Mouse (Mus musculus): ENCODE results near the gene Iqch. TPM values are rescaled to one million over a fixed set of nuclear protein-coding genes. Genes with fewer than 3 reads are reported as not detected.
"Not testable (repeated sequence)": the region's sequence is repeated elsewhere in the genome, so short reads cannot be mapped to it uniquely, and the experiment has no call there.

Iqch gene
- total RNA-seq, 2 experiments from 2014 or later, result not detected

DNA sequence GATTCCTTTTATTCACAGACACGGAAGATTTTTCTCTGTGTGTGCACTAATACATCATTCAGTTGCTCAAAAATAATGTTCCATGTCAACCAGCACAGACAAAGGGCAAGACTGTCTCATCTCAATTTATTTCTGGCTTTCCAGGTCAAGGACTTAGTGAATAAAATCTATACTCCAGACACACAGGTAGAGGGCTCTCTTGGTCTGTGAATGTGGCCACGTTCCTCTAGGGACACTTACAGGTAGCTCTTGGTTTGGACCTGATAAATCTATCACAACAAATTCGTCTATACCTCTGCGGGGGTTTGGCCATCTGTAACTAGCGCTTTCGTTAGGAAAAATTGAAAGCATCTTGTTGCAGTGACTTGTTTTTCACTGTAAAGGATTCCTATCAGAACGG, 29.4 kb downstream of the Iqch start:
- DNase-seq (ENCODE audit: low spot score), result no peak
- intact Hi-C loops (cut with DNase I), result loop anchor here (5.0 kb wide), 1 partner anchor 269 kb away; no protein-coding TSS in a partner anchor

DNA sequence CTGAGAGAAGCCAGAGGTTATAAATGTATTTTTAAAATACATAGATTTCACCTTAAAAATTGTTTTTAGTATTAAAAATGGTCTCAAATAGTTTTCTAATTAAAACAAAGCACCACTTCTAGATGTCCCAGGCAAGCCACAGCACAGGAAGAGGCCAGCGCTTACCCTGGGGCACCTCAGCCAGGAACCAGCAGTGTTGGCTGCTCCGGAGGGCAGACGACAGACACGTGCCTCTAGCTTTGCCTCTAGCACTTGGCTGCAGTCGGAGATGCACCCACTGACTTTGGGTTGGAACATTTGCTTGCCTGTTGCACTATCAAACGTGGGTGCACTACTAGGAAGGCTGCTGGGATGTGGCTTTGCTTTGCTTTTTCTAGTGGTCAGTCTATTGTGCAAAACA, 30.4 kb downstream of the Iqch start:
- intact Hi-C loops (cut with DNase I), result loop anchor here (5.0 kb wide), 1 partner anchor 270 kb away; no protein-coding TSS in a partner anchor
- no peak for DNase-seq (ENCODE audit: low spot score)

DNA sequence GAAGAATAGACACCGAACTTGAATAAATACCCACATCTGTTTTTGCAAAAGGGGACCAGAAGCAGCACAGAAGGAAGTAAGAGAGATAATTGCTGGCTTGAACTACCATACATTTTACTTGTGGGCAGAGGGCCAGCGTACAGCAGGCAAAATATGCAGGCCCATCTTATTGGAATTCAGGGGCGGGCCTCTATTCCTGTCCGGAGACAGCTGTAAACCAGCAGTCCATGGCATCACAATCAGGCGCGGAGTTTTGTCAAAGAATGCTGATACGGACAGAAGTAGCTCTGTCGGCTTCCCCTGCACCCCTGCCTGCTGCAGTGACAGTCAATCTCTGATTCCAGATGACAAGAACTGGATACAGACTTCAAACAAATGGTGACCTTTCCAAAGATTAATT, 33.5 kb downstream of the Iqch start:
- intact Hi-C loops (cut with DNase I), result no loop called here
- DNase-seq (ENCODE audit: low spot score), result no peak

DNA sequence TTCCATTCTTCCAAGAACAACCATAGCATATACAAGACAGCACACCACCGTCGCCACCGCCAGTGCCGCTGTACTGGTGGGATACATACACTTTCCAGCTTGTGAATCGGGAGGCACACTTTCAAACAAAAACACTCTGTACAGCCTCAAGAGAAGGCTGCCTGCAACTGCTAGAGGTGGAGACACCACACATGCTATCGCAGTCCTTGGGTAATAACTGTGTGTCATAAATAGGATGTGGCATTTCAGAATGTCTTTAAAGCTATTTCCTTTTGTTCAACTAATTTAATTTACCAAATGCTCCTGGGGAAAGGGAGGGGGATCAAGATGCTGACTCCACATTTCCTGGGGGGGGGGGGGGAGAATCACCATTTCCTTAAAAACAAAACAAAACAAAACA, 34.0 kb downstream of the Iqch start:
- DNase-seq (ENCODE audit: low spot score), result no peak
- intact Hi-C loops (cut with DNase I), result no loop called here

DNA sequence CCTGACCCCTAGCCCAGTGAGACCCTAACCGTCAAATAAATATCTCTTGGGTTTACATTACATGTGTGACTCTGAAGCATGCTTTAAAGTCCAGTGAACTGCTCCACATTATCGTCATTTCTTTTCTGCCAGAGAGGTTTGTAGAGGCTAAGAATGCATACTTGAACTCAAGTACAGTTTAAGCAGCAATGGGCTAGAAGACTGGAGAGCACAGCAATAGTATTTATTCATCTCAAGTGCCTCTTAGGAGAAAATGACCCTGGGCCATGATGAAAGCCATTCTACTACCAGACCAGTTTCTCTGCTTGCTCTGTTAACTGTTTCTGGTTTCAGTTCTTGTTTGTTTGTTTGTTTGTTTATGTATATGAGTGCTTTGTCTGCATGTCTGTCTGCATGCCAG, 38.9 kb downstream of the Iqch start:
- DNase-seq (ENCODE audit: low spot score), result no peak
- intact Hi-C loops (cut with DNase I), result no loop called here

DNA sequence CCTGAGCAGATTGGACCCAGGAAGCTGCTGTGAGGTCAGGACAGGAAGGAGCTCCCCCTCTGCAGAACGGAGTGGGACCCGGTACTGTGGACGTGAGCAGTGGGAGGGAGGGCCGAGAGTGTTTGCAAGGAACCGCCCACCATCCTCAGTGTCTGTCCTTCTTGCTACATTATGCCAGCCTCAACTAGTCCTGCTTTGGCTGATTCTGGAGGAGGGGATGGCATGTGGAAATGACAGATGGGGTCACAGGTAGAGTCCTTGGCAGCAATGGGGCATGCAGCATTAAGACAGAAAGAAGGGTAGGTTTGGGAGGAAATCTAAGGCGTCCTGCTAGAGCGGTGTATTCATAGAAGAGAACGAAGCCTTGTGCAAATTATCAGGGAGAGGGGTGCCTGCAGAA, 40.4 kb downstream of the Iqch start:
- intact Hi-C loops (cut with DNase I), result no loop called here
- no peak for DNase-seq (ENCODE audit: low spot score)

DNA sequence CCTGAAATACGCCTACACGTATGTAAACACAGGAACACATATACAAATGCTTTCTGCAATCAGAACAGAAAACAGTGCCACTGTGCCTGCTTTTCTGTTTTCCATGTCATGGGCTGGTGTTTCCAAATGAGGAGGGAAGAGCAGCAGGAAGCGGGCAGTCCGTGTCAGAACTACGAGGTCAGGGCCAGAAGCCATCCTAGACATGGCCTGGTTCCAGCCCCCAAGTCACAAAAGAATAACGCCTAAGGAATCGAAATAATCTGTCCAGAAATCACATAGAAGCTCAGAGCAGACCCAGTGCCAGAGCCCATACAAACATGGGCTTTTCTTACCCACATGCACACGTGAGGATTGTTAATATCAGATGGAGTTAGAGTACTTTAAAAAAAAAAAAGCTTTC, 45.4 kb downstream of the Iqch start:
- DNase-seq (ENCODE audit: low spot score), result no peak
- intact Hi-C loops (cut with DNase I), result no loop called here

DNA sequence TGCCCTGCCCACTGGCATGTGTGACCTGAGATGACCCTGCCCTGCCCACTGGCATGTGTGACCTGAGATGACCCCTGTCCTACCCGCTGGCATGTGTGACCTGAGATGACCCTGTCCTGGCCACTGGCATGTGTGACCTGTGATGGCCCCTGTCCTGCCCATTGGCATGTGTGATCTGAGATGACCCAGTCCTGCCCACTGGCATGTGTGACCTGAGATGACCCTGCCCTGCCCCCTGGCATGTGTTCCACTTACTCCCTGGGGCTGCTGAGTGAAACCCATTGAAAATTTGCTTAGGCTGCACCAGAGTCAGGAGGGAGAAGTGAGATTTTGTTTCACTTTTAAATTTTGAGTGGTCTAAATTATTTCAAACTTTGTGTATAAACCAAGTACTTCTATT, 46.0 kb downstream of the Iqch start:
- intact Hi-C loops (cut with DNase I), result no loop called here
- DNase-seq (ENCODE audit: low spot score), result no peak

DNA sequence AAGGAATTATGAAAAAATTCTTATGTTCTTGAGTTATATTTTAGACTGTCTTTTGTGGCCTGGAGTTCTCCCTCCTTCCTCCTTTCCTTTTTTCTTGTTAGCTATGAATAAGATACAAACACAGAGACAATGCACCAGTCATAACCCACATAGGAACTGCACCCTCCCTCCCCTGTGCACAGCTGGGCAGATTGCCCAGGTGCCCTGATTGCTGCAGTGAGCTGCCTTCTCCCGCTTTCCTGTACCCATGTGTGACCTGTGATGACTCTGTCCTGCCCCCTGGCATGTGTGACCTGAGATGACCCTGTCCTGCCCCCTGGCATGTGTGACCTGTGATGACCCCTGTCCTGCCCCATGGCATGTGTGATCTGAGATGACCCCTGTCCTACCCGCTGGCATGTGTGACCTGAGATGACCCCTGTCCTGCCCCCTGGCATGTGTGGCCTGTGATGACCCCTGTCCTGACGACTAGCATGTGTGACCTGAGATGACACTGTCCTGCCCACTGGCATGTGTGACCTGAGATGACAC, 46.8 kb downstream of the Iqch start:
- intact Hi-C loops (cut with DNase I), result no loop called here
- no peak for DNase-seq (ENCODE audit: low spot score)

DNA sequence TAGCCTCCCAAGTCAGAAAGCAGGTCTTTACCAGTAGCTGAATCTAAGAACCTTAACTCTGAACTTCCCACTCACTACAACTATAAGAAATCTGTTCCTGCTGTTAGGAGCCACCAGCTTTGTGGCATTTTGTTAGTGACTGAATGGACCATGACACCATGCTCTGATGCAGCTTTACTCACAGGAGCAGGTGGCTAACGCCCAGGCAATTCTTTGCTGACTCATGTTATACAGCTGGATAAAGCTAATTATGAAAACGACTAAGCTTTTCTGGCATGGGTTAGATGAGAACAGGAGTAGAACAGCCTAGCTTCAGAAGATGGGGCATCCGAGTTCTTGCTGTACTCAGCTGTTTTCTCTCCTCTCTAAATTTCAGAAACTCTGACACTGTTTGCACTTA, 48.7 kb downstream of the Iqch start:
- no peak for DNase-seq (ENCODE audit: low spot score)
- intact Hi-C loops (cut with DNase I), result no loop called here

DNA sequence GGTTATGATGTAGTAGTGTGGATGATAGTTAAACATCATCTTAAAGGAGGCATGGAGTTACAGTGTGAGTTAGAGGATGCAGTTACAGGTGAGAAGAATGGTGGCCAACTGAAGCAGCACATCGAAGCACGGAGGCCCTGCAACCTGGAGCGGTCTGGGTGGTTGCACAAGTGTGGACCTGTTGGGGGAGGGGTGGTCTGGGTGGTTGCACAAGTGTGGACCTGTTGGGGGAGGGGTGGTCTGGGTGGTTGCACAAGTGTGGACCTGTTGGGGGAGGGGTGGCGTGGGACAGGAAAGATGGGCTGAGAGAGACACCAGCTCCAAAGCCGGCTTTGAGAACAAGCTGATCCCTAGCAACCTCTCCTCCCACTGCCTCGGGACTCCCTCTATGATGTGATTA, 51.6 kb downstream of the Iqch start:
- intact Hi-C loops (cut with DNase I); DNase-seq (ENCODE audit: low spot score): not testable (repeated sequence)

DNA sequence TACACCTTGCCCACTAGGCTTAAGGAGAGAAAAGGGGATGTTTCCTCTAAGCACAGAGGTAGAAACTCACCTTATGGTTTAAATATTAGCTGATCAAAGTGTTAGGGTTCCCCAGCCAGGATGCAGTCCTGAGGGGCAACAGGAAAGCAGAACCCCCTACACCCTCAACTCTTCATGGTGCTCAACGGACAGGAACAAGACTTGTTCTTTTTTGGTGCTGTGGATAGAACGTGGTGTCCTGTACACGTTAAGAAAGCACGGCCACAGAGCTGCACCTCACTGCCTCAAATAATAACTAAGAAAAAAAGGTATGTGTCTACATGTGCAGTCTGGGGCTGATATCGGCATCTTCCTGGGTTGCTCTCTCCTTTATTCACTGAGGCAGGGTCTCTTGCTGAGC, 53.3 kb downstream of the Iqch start:
- DNase-seq (ENCODE audit: low spot score), result no peak
- intact Hi-C loops (cut with DNase I), result no loop called here

DNA sequence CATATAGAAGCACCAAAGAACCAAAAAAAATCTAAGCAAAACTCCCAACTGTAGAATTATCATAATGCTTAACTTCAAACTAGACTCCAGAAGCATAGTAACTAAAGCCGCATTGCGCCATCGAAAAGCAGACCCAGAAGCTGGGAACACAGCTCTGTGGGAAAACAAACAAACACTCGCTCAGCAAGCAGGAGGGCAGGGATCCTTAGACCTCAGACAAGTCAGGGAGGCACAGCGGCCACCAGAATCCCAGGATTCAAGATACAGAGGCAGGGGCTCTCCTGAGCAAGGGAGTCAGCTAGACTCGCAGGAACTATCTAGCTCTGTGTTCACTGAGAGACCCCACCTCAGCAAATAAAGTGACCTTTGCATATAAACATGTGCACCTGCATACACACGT, 60.4 kb downstream of the Iqch start:
- intact Hi-C loops (cut with DNase I), result no loop called here
- DNase-seq (ENCODE audit: low spot score), result no peak

DNA sequence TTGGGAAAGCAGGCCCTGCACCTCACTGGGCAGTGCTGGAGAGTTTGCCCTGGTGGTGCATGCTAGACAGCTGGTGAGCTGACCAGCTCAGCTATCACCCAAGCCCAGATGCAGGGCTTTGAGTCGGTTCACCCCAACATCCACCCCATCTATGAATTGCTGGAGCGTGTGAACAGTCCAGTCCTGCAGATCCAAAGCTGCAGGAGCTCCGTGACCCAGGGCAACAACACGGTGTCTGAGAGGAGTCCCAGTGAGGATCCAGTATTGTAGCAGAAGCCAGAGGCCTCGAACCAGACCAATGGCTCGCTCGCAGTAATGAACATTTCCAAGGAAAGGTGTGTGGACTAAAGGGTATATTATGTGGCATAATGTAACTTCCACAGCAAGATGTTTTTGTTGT, 61.0 kb downstream of the Iqch start:
- no peak for DNase-seq (ENCODE audit: low spot score)
- intact Hi-C loops (cut with DNase I), result no loop called here

DNA sequence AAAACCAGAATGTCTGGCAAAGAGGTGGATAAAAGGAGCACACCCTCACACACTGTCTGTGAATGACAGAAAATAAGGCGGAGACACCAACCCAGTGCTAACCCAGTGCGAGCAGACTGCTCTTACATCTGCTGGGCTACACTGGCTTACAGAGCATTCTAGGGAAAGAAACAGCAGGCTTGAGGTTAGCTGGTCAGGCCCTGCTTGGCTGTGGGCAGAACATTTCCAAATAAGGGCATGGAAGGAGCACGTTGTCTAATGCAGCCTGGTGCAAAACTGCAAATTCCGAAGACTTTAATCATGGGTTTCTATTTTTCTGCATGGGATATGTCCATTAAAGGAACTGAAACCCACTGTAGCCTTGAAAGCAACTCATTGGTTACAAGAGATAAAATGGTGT, 64.8 kb downstream of the Iqch start:
- no peak for DNase-seq (ENCODE audit: low spot score)
- intact Hi-C loops (cut with DNase I), result no loop called here

DNA sequence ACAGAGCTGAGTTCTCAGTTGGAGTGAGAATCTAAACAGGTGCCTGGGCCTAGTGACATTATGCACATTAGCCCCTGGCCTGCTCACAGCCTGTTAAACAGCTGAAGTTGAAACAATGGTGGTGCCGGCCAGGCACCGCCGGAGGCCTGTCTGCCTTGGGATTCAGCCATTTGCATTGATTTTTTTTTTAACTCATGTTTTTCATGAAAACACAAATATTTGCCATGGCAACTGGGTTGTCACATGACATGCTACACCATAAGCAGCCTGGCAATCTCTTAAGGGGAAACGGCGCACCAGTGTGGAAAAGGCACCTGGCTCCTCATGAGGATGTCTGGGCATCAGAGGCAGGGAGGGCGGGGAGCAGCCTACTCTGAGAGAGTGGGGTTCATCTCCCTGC, 67.3 kb downstream of the Iqch start:
- no peak for DNase-seq (ENCODE audit: low spot score)
- intact Hi-C loops (cut with DNase I), result no loop called here

DNA sequence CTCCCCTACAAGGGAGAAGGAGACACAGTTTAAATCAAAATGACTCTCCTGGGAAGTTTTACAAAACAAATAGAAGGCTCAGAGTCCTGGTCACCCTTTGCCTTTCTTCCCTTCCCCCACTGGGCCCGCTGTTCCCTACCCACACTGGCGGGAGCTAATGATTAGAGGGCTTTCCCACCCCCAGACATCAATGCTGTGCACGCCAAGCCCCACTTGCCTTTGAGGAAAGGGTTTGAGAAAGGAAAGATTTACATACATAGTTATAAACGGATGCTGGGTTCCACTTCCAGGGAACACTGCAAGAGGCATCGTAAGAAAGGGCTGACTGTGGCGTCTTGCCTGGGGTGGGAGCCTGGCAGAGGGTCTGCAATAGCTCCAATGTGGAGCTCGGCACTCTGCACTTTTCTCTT, 67.9 kb downstream of the Iqch start:
- intact Hi-C loops (cut with DNase I), result no loop called here

DNA sequence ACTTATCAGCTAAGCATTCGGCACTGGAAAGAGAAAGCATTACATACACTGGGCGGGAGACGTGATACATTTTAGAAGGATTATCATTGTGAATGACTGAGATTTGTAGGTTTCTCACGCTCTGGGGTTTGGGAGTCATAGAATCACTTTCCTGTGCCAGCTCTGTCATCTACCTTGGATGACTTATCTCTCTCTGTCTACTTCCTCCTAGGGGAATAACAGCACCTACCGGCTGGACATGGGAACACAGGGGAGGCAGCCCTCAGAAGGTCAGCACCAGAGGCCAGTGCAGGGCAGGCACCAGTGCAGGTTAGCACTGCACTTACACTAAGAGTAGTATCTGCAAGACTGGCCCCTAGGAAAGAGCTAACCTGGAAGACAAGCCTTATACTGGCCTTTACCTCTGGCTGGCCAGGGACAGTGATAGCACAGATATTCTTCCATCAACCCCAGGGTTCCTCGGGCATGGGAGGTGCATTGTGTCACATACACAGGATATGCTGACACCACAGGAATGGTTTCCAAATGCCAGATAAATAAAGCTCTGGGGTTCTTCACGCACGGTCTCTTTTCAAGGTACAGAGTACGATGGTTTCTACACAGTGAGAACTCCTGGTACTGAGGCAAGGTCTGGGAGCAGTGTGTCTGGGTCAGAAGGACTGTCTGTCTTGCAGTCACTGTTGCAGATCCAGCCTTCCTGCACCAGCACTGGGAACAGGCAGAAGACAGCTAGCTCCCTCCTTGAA, 69.2 kb downstream of the Iqch start:
- intact Hi-C loops (cut with DNase I), result no loop called here

More for the DNA sequence above, 67.9 kb downstream of the Iqch start:
- DNase-seq (ENCODE audit: low spot score), result no peak

DNA sequence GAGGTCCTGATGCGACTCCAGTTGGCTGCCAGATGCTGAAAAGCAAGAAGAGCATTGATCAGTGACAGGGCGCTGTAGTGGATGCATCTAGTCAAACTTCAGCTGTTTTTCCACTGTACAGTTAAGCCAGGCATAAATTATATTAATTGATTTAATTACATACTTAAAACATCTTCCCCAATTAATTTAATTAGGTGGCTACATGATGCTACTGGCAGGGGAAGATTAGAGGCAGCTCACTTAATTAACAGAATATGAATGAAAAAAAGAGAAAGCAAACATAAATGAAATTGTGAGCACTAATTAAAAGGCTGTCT, 78.4 kb downstream of the Iqch start:
- intact Hi-C loops (cut with DNase I), result no loop called here
- no peak for DNase-seq (ENCODE audit: low spot score)

More for the DNA sequence above, 69.2 kb downstream of the Iqch start:
- DNase-seq (ENCODE audit: low spot score), result no peak

DNA sequence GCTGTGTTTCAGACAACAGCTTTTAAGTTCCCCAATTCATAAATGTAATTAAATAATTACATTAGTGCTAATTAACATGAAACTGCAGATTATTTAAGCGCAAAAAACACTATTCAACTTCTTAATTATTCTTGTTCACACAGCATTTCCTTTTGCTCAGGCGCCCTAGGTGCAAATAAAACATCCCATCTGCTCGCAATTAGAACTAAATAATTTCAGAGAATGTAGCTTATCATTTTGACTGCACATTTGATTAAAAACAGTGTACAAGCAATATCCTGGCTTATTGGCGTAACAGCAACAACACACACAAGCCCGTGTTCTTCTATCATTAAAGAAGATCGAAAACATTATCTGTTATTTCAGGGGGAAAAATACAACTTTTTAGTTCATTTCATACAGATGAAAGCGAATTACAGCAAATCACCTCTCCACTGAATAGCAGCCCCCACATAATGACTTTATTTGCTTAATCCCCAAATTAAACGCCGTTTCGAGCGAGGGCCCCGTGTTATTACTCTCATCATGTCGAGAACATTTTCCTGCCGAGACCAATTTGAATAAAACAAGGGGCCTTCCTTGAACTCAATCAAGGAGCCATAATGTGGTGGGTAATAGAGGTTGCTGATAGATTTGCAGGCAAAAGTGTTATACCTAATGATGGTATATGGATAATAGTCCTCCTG, 78.9 kb downstream of the Iqch start:
- DNase-seq (ENCODE audit: low spot score), result no peak
- intact Hi-C loops (cut with DNase I), result no loop called here

DNA sequence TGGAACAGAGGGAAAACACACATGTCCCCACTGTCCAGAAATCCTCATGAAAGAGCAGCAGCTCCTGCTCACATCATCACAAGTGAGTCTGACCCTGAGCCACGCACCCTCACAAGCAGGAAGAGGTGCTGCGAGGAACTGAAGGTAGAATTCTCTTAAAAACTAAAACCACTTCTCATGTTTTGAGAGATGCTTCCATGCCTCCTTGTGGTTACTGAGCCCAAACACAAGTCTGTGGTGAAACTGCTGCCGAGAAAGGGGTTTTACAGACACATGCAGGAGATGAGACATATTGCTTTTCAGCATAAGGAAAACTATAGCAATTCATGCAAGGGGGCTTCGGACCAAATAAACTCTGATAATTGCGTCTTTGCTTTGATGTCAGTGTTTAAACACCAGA, 89.4 kb downstream of the Iqch start:
- no peak for DNase-seq (ENCODE audit: low spot score)

DNA sequence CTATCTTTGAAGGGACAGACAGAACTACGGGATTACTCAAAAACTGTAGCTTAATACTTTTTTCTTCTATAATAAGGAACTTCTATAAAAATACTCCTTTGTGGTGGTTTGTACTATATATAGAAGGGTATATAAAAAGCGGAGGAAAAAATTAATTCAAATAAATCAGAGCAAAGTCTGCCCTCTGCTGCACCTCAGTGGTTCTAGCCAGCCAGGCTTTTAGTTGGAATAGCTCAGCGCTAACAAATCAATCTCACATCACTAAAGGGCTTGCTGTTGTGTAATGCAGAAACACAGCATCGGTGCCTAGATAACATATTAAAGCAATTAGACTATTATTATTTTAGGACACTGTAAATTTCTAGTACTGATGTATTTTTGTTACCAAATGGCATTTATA, 91.3 kb downstream of the Iqch start:
- intact Hi-C loops (cut with DNase I), result no loop called here
- no peak for DNase-seq (ENCODE audit: low spot score)

More for the DNA sequence above, 89.4 kb downstream of the Iqch start:
- intact Hi-C loops (cut with DNase I), result no loop called here
